Mouse (Mus musculus) Muller cell, postnatal 12 days (primary cell): ENCODE results near the gene Prpf4.
A peak's percentile ranks its signal among the peaks of the same experiment; 100 is the strongest.

Source experiments
- DNase-seq: peaks from one replicate; pipeline ENCODE4 v3.0.0-alpha.2; 2015; ENCODE audit errors: inconsistent ontology term

Prpf4 gene

GRCm38 (mm10) chr4:62389592-62390512 is 18.7 kb upstream of the Prpf4 start:
- no peak for DNase-seq

GRCm38 (mm10) chr4:62391892-62392291 is 16.7 kb upstream of the Prpf4 start:
- DNase-seq = no peak

- DNase-seq = no peak
These were observed 15.1 kb upstream of the Prpf4 start for GRCm38 (mm10) chr4:62393459-62393858.

- no peak for DNase-seq
These were observed 12.8 kb upstream of the Prpf4 start for GRCm38 (mm10) chr4:62395806-62396205.

- no peak for DNase-seq
These were observed 10.8 kb upstream of the Prpf4 start for GRCm38 (mm10) chr4:62397616-62398365.

GRCm38 (mm10) chr4:62398956-62399355 is 9.6 kb upstream of the Prpf4 start:
- DNase-seq = peak; percentile 93

- no peak for DNase-seq
These were observed 2.5 kb upstream of the Prpf4 start for GRCm38 (mm10) chr4:62406133-62406532.

GRCm38 (mm10) chr4:62407730-62408582 is 641 bp upstream of the Prpf4 start:
- DNase-seq = peak; percentile 85

GRCm38 (mm10) chr4:62409615-62410014 is 1.0 kb downstream of the Prpf4 start:
- DNase-seq = no peak

- DNase-seq = no peak
These were observed 1.7 kb downstream of the Prpf4 start for GRCm38 (mm10) chr4:62410325-62410724.

GRCm38 (mm10) chr4:62411606-62412005 is 3.0 kb downstream of the Prpf4 start:
- DNase-seq = no peak

GRCm38 (mm10) chr4:62418448-62418847 is 9.9 kb downstream of the Prpf4 start:
- no peak for DNase-seq

GRCm38 (mm10) chr4:62419091-62419490 is 10.5 kb downstream of the Prpf4 start:
- DNase-seq = no peak

- no peak for DNase-seq
These were observed 17.3 kb downstream of the Prpf4 start for GRCm38 (mm10) chr4:62425891-62426290.

GRCm38 (mm10) chr4:62427978-62428758 is 19.6 kb downstream of the Prpf4 start:
- DNase-seq = no peak

GRCm38 (mm10) chr4:62429616-62430015 is 21.0 kb downstream of the Prpf4 start:
- no peak for DNase-seq

GRCm38 (mm10) chr4:62430678-62431077 is 22.1 kb downstream of the Prpf4 start:
- DNase-seq = no peak

GRCm38 (mm10) chr4:62431522-62431921 is 22.9 kb downstream of the Prpf4 start:
- no peak for DNase-seq

- peak; percentile 11 for DNase-seq
These were observed 25.6 kb downstream of the Prpf4 start for GRCm38 (mm10) chr4:62433939-62434870.

- DNase-seq = no peak
These were observed 26.5 kb downstream of the Prpf4 start, which contains the start of gene Rnf183 for GRCm38 (mm10) chr4:62435081-62435480. Rnf183 (minus strand) TSS chr4:62435252.
